Mouse (Mus musculus) lung, postnatal 0 days (tissue): ENCODE results near the gene Zfpl1.

Experiments
- CTCF ChIP-seq: IDR thresholded peaks from 2 replicates; pipeline ENCODE4 v1.5.1; 2016; ENCODE audit warnings: antibody characterized with exemption, mild to moderate bottlenecking
- EP300 ChIP-seq: IDR thresholded peaks from 2 replicates; pipeline ENCODE4 v1.6.1; 2016; ENCODE audit warnings: antibody characterized with exemption, mild to moderate bottlenecking, control low read depth

GRCm38 (mm10) chr19:6094119-6094518, 9.4 kb upstream of the Zfpl1 start, which contains the start of gene AC131692.1:
- TF ChIP-seq CTCF (no peak), EP300 (no peak)
